Mouse (Mus musculus) midbrain, postnatal 0 days (tissue): Measurements from ENCODE around the gene Supt3. TPM values are rescaled to one million over a fixed set of nuclear protein-coding genes. Genes with fewer than 3 reads are reported as not detected.
A peak's percentile ranks its signal among the peaks of the same experiment; 100 is the strongest.

Experiments used
- ATAC-seq: fragments of 200-750 bp; cut with Nextera tagmentation; 2 replicates; pipeline ENCODE4 v1.8.0; 2017; ENCODE audit warnings: moderate number of reproducible peaks, mild to moderate bottlenecking, moderate TSS enrichment, moderate library complexity; ENCODE audit not compliant: low FRiP score
- DNase-seq: peaks from one replicate; pipeline ENCODE4 v3.0.0-alpha.2; 2015; ENCODE audit warnings: low spot score
- H3K27ac ChIP-seq: fragments of 300-500 bp; sonication (generic); 2 replicates; pipeline ENCODE4 v1.5.1; 2014; ENCODE audit warnings: low read depth, mild to moderate bottlenecking, low read length, mixed read lengths
- H3K27me3 ChIP-seq: fragments of 300-500 bp; sonication (generic); 2 replicates; pipeline ENCODE4 v1.6.1; 2014; ENCODE audit warnings: low read length, control low read depth, mixed read lengths; ENCODE audit not compliant: insufficient read depth
- H3K36me3 ChIP-seq: fragments of 300-500 bp; sonication (generic); 2 replicates; pipeline ENCODE4 v1.6.1; 2014; ENCODE audit warnings: low read length, control low read depth, mixed read lengths; ENCODE audit not compliant: insufficient read depth
- H3K4me1 ChIP-seq: fragments of 300-500 bp; sonication (generic); 2 replicates; pipeline ENCODE4 v1.6.1; 2014; ENCODE audit warnings: mild to moderate bottlenecking, control low read depth, antibody characterized with exemption, low read length, mixed read lengths; ENCODE audit not compliant: insufficient read depth
- H3K4me2 ChIP-seq: fragments of 300-500 bp; sonication (generic); 2 replicates; pipeline ENCODE4 v1.6.1; 2014; ENCODE audit warnings: low read depth, mild to moderate bottlenecking, low read length, mixed read lengths; ENCODE audit not compliant: poor library complexity, severe bottlenecking
- H3K4me3 ChIP-seq: fragments of 300-500 bp; sonication (generic); 2 replicates; pipeline ENCODE4 v1.5.1; 2014; ENCODE audit warnings: low read depth, mild to moderate bottlenecking, low read length, moderate library complexity
- H3K9ac ChIP-seq: fragments of 300-500 bp; sonication (generic); replicated peaks from 2 replicates; pipeline ENCODE4 v1.6.1; 2014; ENCODE audit warnings: mild to moderate bottlenecking, low read length, moderate library complexity, mixed read lengths; ENCODE audit not compliant: poor library complexity, severe bottlenecking
- H3K9me3 ChIP-seq: fragments of 300-500 bp; sonication (generic); 2 replicates; pipeline ENCODE4 v1.6.1; 2016; ENCODE audit warnings: low read length, control low read depth
- CTCF ChIP-seq: IDR thresholded peaks from 2 replicates; pipeline ENCODE4 v1.5.1; 2016; ENCODE audit warnings: antibody characterized with exemption, mild to moderate bottlenecking
- WGBS: fragments of 180-500 bp; shearing (Covaris S2); extraction: QIAGEN DNeasy Blood & Tissue Kit; methylation state at CpG from one replicate; pipeline ENCODE4 v1.1.7; 2014; 5-methylcytosine and 5-hydroxymethylcytosine counted together
- polyA plus RNA-seq: library from polyadenylated mRNA; unstranded; fragments of >200 nt; fragmentation: Nextera tagmentation; extraction: Ambion mirVana; gene quantifications from 2 replicates; pipeline ENCODE4 v1.2.1, GENCODE M21; 2015
- total RNA-seq: library from RNA; depleted of rRNA; stranded (reverse); fragments of >200 nt; gene quantifications from 2 replicates; pipeline ENCODE4 v1.2.3, GENCODE M21; 2014

The Supt3 gene
- total and polyA plus RNA-seq, 2 experiments from 2014 or later, result 5.7 to 23.3 TPM

DNA sequence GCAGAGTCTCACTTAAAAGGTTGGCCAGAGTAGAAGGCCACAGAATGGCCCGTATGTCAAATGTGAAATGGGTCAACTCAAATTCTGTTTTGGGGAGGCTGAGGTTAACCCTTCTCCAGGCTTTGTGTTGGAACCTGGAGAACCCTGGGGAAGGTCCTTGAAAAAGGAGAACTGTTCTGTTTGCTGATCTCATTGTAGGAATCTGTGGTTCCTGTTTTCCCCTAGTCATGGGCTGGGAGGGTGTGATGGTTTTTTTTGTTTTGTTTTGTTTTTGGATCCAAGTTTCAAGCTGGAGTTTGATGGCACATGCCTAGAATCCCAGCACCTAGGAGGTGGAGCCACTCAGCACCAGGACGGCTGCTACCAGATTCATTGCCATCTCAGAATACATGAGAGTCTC, 6.2 kb downstream of the Supt3 start:
- Histone ChIP-seq H3K36me3 (no peaks in the 10 kb centered on the region), H3K27me3 (no peaks in the 10 kb centered on the region), H3K4me3 (no peak overlapping the region), H3K9ac (no peak overlapping the region), H3K4me2 (no peak overlapping the region), H3K27ac (no peak overlapping the region), H3K4me1 (peaks cover 2% of the 10 kb centered on the region; the same call in 1 of the 2 replicates), H3K9me3 (no peaks in the 10 kb centered on the region)
- WGBS, result 82% methylated on average over 2 of the region's 2 CpGs
- no peak for DNase-seq
- no peak for ATAC-seq
- TF ChIP-seq CTCF, result no peak

DNA sequence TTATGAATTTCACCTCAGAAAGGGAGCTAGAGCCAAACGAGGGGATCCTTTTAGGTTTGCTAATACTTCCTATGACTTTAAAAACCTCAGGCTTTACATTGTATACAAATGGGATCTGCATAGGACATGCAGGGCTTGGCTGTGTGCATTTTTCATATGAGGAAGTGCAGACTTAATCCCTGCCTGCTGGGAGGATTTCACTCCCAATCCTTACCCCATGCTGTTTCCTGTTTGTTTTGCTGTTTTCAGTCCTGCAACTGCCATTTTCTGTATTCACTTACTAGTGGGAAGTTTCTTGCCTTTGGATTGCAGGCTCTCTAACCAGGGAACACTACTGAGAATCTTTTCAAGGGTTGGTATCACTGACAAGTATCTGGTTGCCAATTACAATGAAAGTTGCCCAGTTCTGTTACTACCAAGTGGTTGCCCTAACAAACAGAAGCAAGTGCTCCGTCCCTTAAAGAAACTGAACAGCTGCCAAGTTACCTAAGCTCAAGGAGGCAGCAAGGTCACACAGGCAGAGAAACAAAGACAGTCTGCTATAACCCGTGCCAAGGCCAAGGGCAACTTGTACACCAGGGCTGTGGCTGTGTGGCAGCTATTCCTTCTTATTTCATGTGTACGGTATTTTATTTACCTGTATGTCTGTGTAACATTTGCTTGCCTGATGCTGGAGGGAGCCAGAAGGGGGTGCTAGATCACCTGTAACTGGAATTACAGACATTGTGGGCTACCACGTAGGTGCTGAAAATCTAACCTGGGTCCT, 12.2 kb downstream of the Supt3 start:
- WGBS, result 48% methylated on average over 5 of the region's 5 CpGs
- no peaks in the 10 kb centered on the region for H3K36me3 ChIP-seq
- no peak overlapping the region for H3K4me3 ChIP-seq
- no peaks in the 10 kb centered on the region for H3K27me3 ChIP-seq
- no peak; the same call in 1 of the 2 replicates for TF ChIP-seq CTCF
- no peak overlapping the region for H3K4me2 ChIP-seq
- no peaks in the 10 kb centered on the region for H3K4me1 ChIP-seq
- no peak overlapping the region for H3K27ac ChIP-seq
- no peak for ATAC-seq
- no peak for DNase-seq
- no peak overlapping the region for H3K9ac ChIP-seq
- H3K9me3 ChIP-seq, result no peaks in the 10 kb centered on the region

DNA sequence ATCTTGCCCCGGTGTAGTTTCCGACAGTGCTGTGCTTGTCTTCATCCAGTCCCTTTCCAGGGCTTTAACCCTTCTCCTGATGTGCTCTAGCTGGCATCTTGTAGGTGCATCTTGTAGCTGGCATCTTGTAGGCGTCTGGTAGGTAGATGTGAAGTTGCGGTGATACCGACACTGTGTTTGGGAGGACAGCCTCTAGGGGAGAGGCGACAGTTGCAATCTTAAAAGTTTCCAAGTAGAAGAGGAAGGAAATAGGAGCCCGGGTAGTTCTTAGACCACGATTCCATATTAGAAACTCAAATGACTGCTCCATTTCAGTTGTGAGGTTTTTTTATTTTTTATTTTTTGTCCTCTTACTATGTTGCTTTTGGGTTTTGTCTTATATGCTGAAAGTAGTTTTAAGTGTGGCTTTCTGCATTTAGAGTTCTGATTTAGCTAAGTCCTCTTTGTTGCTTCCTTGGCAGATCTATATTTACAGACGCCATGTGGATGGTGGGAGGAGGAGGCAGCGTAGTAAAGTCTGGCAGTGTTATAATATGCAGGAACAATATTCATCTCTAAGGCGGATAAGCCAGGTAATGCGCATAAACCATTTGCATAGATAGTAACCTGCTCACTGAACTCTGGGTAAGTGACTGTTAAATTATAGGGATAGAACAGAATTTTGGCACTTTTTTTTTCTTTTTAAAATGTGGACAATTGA, 15.4 kb downstream of the Supt3 start:
- 92% methylated on average over 12 of the region's 12 CpGs for WGBS
- no peaks in the 10 kb centered on the region for H3K9me3 ChIP-seq
- ATAC-seq (no peak), DNase-seq (no peak)
- H3K27ac ChIP-seq, result no peak overlapping the region
- H3K36me3 ChIP-seq, result no peaks in the 10 kb centered on the region
- no peak overlapping the region for H3K9ac ChIP-seq
- no peak overlapping the region for H3K4me2 ChIP-seq
- TF ChIP-seq CTCF, result no peak
- H3K27me3 ChIP-seq, result no peaks in the 10 kb centered on the region
- no peaks in the 10 kb centered on the region for H3K4me1 ChIP-seq
- no peak overlapping the region for H3K4me3 ChIP-seq

DNA sequence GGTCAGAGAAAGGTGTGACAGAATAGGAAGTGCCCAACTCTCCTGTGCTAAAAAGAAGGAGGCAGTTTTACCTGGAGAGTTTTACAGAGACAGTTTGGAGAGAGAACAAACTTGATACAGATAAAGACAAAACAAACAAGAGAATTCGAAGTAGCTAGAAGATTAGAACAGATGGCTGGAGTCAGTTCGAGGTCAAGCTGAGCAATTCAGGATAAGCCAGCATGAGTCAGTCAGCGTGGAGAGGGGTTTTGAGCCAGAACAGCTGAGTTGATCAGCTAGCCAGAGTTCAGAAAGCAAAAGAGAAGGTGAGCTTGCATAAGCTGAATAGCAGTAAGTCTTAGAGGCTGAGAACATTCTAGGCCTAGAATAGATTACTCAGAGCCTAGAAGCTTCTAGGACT, 20.4 kb downstream of the Supt3 start:
- no peak overlapping the region for H3K9ac ChIP-seq
- no peak overlapping the region for H3K4me3 ChIP-seq
- no peak for ATAC-seq
- DNase-seq, result no peak
- no peaks in the 10 kb centered on the region for H3K9me3 ChIP-seq
- no peak overlapping the region for H3K4me2 ChIP-seq
- no peak for TF ChIP-seq CTCF
- no peaks in the 10 kb centered on the region for H3K27me3 ChIP-seq
- no peak overlapping the region for H3K27ac ChIP-seq
- WGBS, result 45% methylated on average over 3 of the region's 3 CpGs
- H3K4me1 ChIP-seq, result no peaks in the 10 kb centered on the region
- H3K36me3 ChIP-seq, result no peaks in the 10 kb centered on the region

DNA sequence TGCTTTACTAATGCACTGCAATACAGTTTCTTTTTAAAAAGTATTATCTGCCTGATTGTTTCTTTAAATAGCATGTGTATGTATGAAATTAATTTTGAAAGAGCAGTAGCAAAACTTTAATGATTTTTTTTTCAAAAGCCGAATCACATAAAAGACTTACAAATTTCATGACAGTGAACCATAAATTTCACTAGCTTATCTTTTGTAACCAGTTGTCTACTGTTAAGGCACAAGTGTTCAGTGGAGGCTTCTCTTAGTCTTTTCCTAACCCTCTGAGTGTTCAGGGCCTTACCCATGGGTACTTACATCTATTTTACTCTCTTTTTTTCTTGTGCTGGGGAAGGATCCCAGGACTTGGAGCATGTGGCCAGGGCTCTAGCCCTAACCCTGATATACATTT, 30.1 kb downstream of the Supt3 start:
- TF ChIP-seq CTCF, result no peak
- H3K4me3 ChIP-seq, result no peak overlapping the region
- DNase-seq (no peak), ATAC-seq (no peak)
- no peak overlapping the region for H3K4me2 ChIP-seq
- H3K36me3 ChIP-seq, result no peaks in the 10 kb centered on the region
- no peaks in the 10 kb centered on the region for H3K27me3 ChIP-seq
- H3K4me1 ChIP-seq, result no peaks in the 10 kb centered on the region
- no peak overlapping the region for H3K9ac ChIP-seq
- WGBS, result 91% methylated on average over 1 of the region's 1 CpGs
- no peak overlapping the region for H3K27ac ChIP-seq
- H3K9me3 ChIP-seq, result no peaks in the 10 kb centered on the region

DNA sequence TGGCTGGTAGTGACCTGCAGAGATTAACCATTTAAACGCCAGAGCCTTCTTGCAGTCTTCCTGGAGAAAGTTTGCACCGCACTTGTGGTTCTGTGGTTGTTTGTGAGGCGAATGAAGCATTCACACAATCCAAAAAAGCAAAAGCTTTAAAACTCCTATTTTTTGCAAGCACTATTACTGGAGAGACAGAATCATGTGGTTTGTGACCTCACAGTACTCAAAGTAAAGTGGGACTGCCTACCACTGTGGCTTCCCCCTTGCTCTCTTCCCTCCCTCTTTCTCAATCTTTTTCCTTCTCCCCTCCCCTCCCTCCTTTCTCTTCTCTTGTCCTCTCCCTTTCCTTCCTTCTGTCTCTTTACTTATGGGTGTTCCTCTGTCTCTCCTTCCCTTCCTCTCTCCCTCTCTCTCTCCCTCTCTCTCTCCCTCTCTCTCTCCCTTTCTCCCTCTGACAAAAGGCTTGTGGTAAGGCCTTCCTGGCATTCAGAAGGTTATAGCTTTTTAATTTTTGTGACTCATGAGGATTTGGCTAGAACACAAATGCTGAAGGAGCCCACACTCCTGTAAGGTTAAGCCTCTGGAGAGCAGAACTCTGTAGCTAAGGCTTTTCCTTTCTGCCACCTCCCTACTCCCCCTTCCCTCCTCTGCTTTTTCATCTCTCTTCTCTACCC, 37.7 kb downstream of the Supt3 start, which contains the start of gene Runx2:
Gene Runx2 (minus strand): TSS at position 290 of the 668 bp plus-strand sequence.
- H3K27ac ChIP-seq, result no peak within 1 kb of the TSS
- no peak within 1 kb of the TSS for H3K4me3 ChIP-seq
- WGBS, result 44% methylated on average over 3 of the region's 3 CpGs
- no peaks in the 10 kb centered on the region for H3K27me3 ChIP-seq
- DNase-seq, result no peak
- no peaks in the 10 kb centered on the region for H3K36me3 ChIP-seq
- ATAC-seq, result no peak
- no peaks in the 10 kb centered on the region for H3K9me3 ChIP-seq
- H3K9ac ChIP-seq, result no peak within 1 kb of the TSS
- H3K4me1 ChIP-seq, result no peaks in the 10 kb centered on the region
- peak within 1 kb of the TSS; percentile 3; the same call in 1 of the 2 replicates for H3K4me2 ChIP-seq
- TF ChIP-seq CTCF, result no peak
